Mouse (Mus musculus) urinary bladder, postnatal 36 days (tissue): Measurements from ENCODE around the gene Srsf4.

Experiments
- DNase-seq, 2 experiments: peaks; one replicate each; pipeline ENCODE4 v3.0.0; 2022; ENCODE audit warnings: low spot score in 2 of 2, mixed read lengths in 1 of 2

Gene Srsf4

GRCm38 (mm10) chr4:131873293-131874168, at the start of gene Srsf4:
Gene Srsf4 (plus strand): TSS chr4:131873617.
- DNase-seq, result peak; percentile 87 to 93

- DNase-seq, result no peak
Measured at GRCm38 (mm10) chr4:131824939-131825338, 48.5 kb upstream of the Srsf4 start.

GRCm38 (mm10) chr4:131825830-131826229, 47.6 kb upstream of the Srsf4 start:
- DNase-seq, result peak in 1 of 2 experiments; percentile 52

GRCm38 (mm10) chr4:131826905-131827304, 46.5 kb upstream of the Srsf4 start:
- DNase-seq, result peak in 1 of 2 experiments; percentile 40

- no peak for DNase-seq
Measured at GRCm38 (mm10) chr4:131829123-131829522, 44.3 kb upstream of the Srsf4 start.

- DNase-seq, result no peak
Measured at GRCm38 (mm10) chr4:131831546-131832045, 41.8 kb upstream of the Srsf4 start.

- no peak for DNase-seq
Measured at GRCm38 (mm10) chr4:131832759-131833407, 40.5 kb upstream of the Srsf4 start.

- no peak for DNase-seq
Measured at GRCm38 (mm10) chr4:131833971-131834609, 39.3 kb upstream of the Srsf4 start.

GRCm38 (mm10) chr4:131836351-131836881, 37.0 kb upstream of the Srsf4 start:
- peak; percentile 62 to 68 for DNase-seq

GRCm38 (mm10) chr4:131836891-131837491, 36.4 kb upstream of the Srsf4 start:
- peak; percentile 39 to 68 for DNase-seq

- DNase-seq, result peak; percentile 92 to 95
Measured at GRCm38 (mm10) chr4:131837872-131838524, 35.4 kb upstream of the Srsf4 start, which contains the start of gene Ptpru. Gene Ptpru (minus strand): TSS chr4:131838288.

- DNase-seq, result peak; percentile 92 to 94
Measured at GRCm38 (mm10) chr4:131843290-131843743, 30.1 kb upstream of the Srsf4 start, which contains the start of gene Mecr. Gene Mecr (plus strand): TSS chr4:131843470.

GRCm38 (mm10) chr4:131845991-131846778, 27.2 kb upstream of the Srsf4 start:
- no peak for DNase-seq

- no peak for DNase-seq
Measured at GRCm38 (mm10) chr4:131848082-131848481, 25.3 kb upstream of the Srsf4 start.

GRCm38 (mm10) chr4:131849986-131850638, 23.3 kb upstream of the Srsf4 start:
- DNase-seq, result peak; percentile 27 to 58

GRCm38 (mm10) chr4:131854950-131855349, 18.5 kb upstream of the Srsf4 start:
- no peak for DNase-seq

- DNase-seq, result peak; percentile 65 to 75
Measured at GRCm38 (mm10) chr4:131860492-131861340, 12.7 kb upstream of the Srsf4 start.

- DNase-seq, result no peak
Measured at GRCm38 (mm10) chr4:131861341-131861739, 12.1 kb upstream of the Srsf4 start.
